Mouse (Mus musculus) stomach, embryonic 15.5 days (tissue): ENCODE data around the gene Gucd1. TPM values are rescaled to one million over a fixed set of nuclear protein-coding genes. Genes with fewer than 3 reads are reported as not detected.
A peak's percentile ranks its signal among the peaks of the same experiment; 100 is the strongest.
"Not testable (repeated sequence)": the region's sequence is repeated elsewhere in the genome, so short reads cannot be mapped to it uniquely, and the experiment has no call there.

ENCODE experiments used
- ATAC-seq: fragments of 200-750 bp; cut with Nextera tagmentation; 2 replicates; pipeline ENCODE4 v1.8.0; 2017; ENCODE audit warnings: low read depth, moderate number of reproducible peaks, moderate TSS enrichment; ENCODE audit not compliant: insufficient read depth, low FRiP score
- H3K27ac ChIP-seq: fragments of 300-500 bp; sonication (generic); 2 replicates; pipeline ENCODE4 v1.5.1; 2015; ENCODE audit warnings: mild to moderate bottlenecking, inconsistent platforms
- H3K27me3 ChIP-seq: fragments of 300-500 bp; sonication (generic); replicated peaks from 2 replicates; pipeline ENCODE4 v1.6.1; 2015; ENCODE audit warnings: inconsistent platforms
- H3K36me3 ChIP-seq: fragments of 300-500 bp; sonication (generic); 2 replicates; pipeline ENCODE4 v1.6.1; 2015; ENCODE audit warnings: inconsistent platforms
- H3K4me1 ChIP-seq: fragments of 300-500 bp; sonication (generic); 2 replicates; pipeline ENCODE4 v1.6.1; 2015; ENCODE audit warnings: inconsistent platforms
- H3K4me2 ChIP-seq: fragments of 300-500 bp; sonication (generic); 2 replicates; pipeline ENCODE4 v1.6.1; 2015; ENCODE audit warnings: mild to moderate bottlenecking, inconsistent platforms
- H3K4me3 ChIP-seq: fragments of 300-500 bp; sonication (generic); replicated peaks from 2 replicates; pipeline ENCODE4 v1.5.1; 2015; ENCODE audit warnings: inconsistent platforms
- H3K9ac ChIP-seq: fragments of 300-500 bp; sonication (generic); 2 replicates; pipeline ENCODE4 v1.6.1; 2015; ENCODE audit warnings: inconsistent platforms
- H3K9me3 ChIP-seq: fragments of 300-500 bp; sonication (generic); 2 replicates; pipeline ENCODE4 v1.6.1; 2016; ENCODE audit warnings: inconsistent platforms
- WGBS: fragments of 180-500 bp; shearing (Covaris S2); methylation state at CpG from one replicate; pipeline ENCODE4 v1.1.7; 2015; 5-methylcytosine and 5-hydroxymethylcytosine counted together
- polyA plus RNA-seq: library from polyadenylated mRNA; unstranded; fragments of >200 nt; fragmentation: Nextera tagmentation; extraction: Ambion mirVana; gene quantifications from 2 replicates; pipeline ENCODE4 v1.2.1, GENCODE M21; 2015

Gene Gucd1
- polyA plus RNA-seq, 1 experiment from 2014 or later: 27.5 TPM

DNA sequence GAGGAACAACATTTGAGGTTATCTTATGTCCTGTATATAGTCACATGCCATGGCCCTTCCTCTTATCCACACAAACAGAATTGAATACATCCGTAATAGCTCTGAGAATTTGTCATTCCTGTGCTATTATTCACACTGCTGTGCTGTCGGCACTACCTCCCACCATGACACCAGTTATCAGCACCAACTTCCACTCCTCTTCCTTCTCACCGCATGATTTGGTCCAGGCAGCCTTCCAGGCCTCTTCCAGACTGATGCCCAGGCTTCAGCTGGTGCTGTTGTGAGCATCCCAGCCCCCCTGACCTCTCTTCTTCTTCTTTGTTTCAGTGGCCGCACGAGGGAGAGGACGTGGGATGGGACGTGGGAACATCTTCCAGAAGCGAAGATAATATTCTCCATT is 17.2 kb upstream of the Gucd1 start:
- Histone ChIP-seq H3K27me3 (no peaks in the 10 kb centered on the region), H3K4me3 (no peak overlapping the region), H3K27ac (no peak overlapping the region), H3K4me2 (no peak overlapping the region), H3K36me3 (peaks cover 33% of the 10 kb centered on the region), H3K9ac (no peak overlapping the region), H3K9me3 (no peaks in the 10 kb centered on the region), H3K4me1 (no peaks in the 10 kb centered on the region)
- 88% methylated on average over 8 of the region's 8 CpGs for WGBS
- no peak for ATAC-seq

DNA sequence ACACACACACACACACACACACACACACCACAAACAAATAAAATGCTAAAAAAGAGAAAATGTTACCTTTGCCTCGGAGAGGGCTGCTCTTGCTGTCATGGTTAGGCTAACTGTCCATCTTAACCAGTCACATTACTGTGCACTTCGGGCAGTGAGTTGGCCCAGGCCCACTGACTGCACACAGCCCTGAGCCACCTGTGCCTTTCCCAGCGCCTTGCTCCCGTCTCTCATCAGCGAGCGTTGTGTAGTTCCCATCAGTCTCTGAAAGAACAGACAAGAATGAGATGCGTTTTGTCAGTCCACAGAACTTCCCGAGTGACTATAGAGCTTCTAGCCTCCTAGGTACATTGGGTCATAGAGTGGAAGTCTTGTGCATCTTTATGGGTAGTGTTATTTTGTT is 16.4 kb upstream of the Gucd1 start:
- WGBS: 89% methylated on average over 8 of the region's 8 CpGs

DNA sequence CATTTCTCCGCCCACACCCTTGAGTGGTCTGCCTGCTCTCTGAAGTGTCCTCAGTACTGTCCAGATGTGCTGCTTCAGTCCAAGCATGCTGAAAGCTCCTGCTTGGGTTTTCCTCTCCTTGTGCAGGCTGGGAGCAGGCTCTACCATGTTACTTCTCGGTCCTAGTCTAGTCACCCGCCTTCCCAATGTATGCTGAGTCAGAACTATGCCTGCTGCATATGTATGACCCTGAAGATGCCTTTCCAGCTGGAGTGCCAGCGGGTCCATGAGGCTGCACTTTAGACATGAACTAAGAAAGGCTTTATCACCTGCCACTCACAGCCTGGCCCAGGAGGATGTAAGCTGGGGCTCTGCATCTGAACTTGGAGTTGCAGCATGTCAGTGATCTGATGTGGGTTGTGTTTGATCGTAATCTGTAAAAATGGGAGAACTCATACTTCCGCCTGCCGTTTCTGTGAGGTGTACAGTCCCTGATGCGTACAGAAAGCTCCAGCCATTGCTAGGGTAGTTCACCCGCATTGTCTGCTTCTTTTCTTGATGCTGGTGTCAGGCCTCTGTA is 13.8 kb upstream of the Gucd1 start:
- no peak overlapping the region for H3K9ac ChIP-seq
- H3K27ac ChIP-seq: no peak overlapping the region
- ATAC-seq: no peak
- H3K4me2 ChIP-seq: no peak overlapping the region
- H3K36me3 ChIP-seq: peaks cover 33% of the 10 kb centered on the region
- H3K4me3 ChIP-seq: no peak overlapping the region
- H3K27me3 ChIP-seq: no peaks in the 10 kb centered on the region
- WGBS: 90% methylated on average over 9 of the region's 9 CpGs
- H3K9me3 ChIP-seq: no peaks in the 10 kb centered on the region
- no peaks in the 10 kb centered on the region for H3K4me1 ChIP-seq

More for the DNA sequence above, 16.4 kb upstream of the Gucd1 start:
- no peak overlapping the region for H3K4me3 ChIP-seq
- no peak overlapping the region for H3K9ac ChIP-seq
- H3K27ac ChIP-seq: no peak overlapping the region
- no peaks in the 10 kb centered on the region for H3K4me1 ChIP-seq
- no peaks in the 10 kb centered on the region for H3K9me3 ChIP-seq
- H3K36me3 ChIP-seq: peaks cover 33% of the 10 kb centered on the region
- H3K27me3 ChIP-seq: no peaks in the 10 kb centered on the region
- no peak overlapping the region for H3K4me2 ChIP-seq
- no peak for ATAC-seq

DNA sequence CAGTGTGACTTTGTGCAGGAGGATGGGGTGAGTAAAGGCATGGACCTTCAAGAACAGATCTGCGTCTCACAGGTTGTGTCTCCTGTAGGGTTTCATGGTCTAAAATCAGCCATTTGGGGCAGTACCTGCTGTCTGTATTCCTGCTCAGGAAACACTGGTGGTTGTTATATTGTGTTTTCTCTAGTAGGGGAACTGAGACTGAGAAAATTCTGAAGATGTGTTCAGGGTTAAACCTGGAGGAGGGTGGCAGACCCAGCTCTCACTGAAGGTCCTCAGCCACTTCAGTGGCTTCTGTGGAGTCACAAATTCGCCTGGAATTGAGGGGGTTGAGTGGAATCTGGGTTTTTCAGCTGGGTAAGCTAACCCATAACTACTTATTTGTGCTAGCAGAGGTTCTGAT is 12.6 kb upstream of the Gucd1 start:
- no peaks in the 10 kb centered on the region for H3K9me3 ChIP-seq
- no peak overlapping the region for H3K4me2 ChIP-seq
- H3K27ac ChIP-seq: no peak overlapping the region
- no peak overlapping the region for H3K9ac ChIP-seq
- no peak overlapping the region for H3K4me3 ChIP-seq
- ATAC-seq: no peak
- H3K36me3 ChIP-seq: peaks cover 31% of the 10 kb centered on the region
- no peaks in the 10 kb centered on the region for H3K27me3 ChIP-seq
- WGBS: 82% methylated on average over 2 of the region's 2 CpGs
- H3K4me1 ChIP-seq: no peaks in the 10 kb centered on the region

DNA sequence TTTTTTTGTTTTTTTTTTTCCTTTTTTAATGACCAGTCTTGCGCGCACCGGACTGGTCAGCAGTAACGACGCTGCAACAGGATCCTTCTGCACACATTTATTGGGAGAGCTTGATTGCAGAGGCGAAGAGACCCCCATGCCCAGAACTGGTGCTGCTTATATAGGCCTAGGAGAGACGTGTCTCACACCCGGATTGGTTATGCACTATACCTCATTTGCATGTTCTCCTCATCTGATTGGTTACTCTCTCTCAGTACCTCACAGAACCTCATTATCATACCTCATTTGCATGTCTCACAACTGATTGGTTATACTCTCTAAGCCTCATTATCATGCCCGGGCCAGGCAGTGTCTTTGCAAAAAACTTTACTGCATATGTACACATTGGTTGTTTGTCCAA is 7.7 kb upstream of the Gucd1 start:
- not testable (repeated sequence) for ATAC-seq, H3K4me1 ChIP-seq, H3K4me3 ChIP-seq, H3K4me2 ChIP-seq, H3K9ac ChIP-seq, H3K27ac ChIP-seq, H3K27me3 ChIP-seq, H3K9me3 ChIP-seq
- WGBS: 93% methylated on average over 9 of the region's 9 CpGs
- peaks cover 12% of the 10 kb centered on the region; the same call in 1 of the 2 replicates for H3K36me3 ChIP-seq

DNA sequence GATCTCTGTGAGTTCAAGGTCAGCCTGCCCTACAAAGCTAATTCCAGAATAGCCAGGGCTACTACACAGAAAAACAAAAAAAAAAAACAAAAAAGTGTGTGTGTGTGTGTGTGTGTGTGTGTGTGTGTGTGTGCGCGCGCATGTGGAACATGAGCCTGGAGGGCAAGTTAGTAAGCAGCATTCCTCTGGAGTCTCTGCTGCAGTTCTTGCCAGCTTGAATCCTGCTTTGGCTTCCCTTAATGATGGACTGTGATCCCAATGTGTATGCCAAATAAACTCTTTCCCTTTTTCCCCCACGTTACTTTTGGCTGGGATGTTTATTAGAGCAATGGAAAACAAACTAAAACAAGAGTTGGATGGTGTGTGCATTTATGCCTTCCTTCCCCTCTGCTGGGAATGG is 3.9 kb upstream of the Gucd1 start:
- ATAC-seq: no peak
- peaks cover 21% of the 10 kb centered on the region; the same call in 1 of the 2 replicates for H3K36me3 ChIP-seq
- no peak overlapping the region for H3K4me3 ChIP-seq
- H3K4me2 ChIP-seq: no peak overlapping the region
- no peaks in the 10 kb centered on the region for H3K27me3 ChIP-seq
- H3K9ac ChIP-seq: no peak overlapping the region
- no peak overlapping the region for H3K27ac ChIP-seq
- no peaks in the 10 kb centered on the region for H3K9me3 ChIP-seq
- H3K4me1 ChIP-seq: peaks cover 10% of the 10 kb centered on the region
- WGBS: 88% methylated on average over 4 of the region's 4 CpGs

DNA sequence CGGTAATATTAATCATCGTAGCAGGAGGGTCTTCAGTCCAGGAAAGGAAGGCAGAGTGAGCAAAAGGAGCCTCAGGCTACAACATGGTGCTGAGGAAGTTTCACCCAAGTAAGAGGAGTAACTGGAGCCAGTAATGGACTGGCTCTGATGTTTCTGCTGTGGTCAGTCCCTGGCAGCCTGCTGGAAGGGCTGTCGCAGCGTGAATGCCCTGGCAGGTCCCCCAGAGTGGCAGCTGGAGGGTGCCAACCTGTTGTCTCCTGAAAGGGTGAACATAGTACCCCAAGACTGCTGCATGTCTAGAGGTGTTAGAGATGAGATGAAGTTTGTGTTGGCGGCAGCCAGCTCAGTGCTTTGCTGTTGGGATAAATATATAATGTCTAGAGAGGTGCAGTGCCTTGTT is 2.8 kb upstream of the Gucd1 start:
- ATAC-seq: no peak
- Histone ChIP-seq H3K9me3 (no peaks in the 10 kb centered on the region), H3K36me3 (peaks cover 14% of the 10 kb centered on the region; the same call in 1 of the 2 replicates), H3K27me3 (no peaks in the 10 kb centered on the region), H3K9ac (no peak overlapping the region), H3K4me2 (no peak overlapping the region), H3K27ac (no peak overlapping the region), H3K4me1 (peaks cover 14% of the 10 kb centered on the region), H3K4me3 (no peak overlapping the region)
- 93% methylated on average over 5 of the region's 5 CpGs for WGBS

DNA sequence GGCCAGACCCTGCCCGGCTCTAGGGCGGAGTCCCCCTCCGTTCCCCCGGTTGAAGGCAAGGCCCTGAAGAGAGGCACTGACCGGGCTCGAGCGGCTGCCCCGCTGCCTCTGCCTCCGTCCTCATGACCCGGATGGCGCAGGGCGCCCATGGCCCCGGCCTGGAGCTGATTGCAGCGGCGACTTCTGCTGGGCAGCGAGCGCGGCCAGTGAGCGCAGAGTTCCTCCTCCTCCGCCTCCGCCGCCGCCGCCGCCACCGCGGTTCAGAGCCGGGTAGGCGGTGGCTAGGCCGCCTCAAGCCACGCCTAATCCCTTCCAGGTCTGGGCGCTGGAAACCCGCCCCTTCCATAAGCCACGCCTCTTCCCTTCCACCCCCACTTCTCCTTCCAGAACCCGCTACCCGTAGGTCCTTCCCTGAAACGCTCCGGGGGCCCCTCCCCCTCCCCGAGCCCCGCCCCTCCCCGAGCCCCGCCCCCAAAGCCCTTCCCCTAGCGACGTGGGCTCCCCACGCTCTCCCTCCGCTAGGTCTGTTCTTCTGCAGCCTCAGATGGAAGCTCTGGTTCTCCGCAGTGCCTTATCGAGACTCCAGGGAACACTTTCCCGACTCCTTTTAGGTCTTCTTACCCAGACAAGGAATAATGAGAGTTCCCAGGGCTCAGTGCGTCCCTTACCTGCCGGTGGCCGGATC is 557 bp downstream of the Gucd1 start, which contains the start of gene Snrpd3:
Gene Snrpd3, plus strand, starts transcription at position 479 of the 685 bp plus-strand sequence.
- H3K4me2 ChIP-seq: peak within 1 kb of the TSS; percentile 79
- WGBS: under 1% methylated on average over 45 of the region's 52 CpGs
- peak within 1 kb of the TSS; percentile 90 for H3K9ac ChIP-seq
- ATAC-seq: peak; percentile 97
- peaks cover 11% of the 10 kb centered on the region; the same call in 1 of the 2 replicates for H3K36me3 ChIP-seq
- H3K9me3 ChIP-seq: no peaks in the 10 kb centered on the region
- peak within 1 kb of the TSS; percentile 99 for H3K27ac ChIP-seq
- peak within 1 kb of the TSS; percentile 94 for H3K4me3 ChIP-seq
- no peaks in the 10 kb centered on the region for H3K27me3 ChIP-seq
- H3K4me1 ChIP-seq: peaks cover 14% of the 10 kb centered on the region

DNA sequence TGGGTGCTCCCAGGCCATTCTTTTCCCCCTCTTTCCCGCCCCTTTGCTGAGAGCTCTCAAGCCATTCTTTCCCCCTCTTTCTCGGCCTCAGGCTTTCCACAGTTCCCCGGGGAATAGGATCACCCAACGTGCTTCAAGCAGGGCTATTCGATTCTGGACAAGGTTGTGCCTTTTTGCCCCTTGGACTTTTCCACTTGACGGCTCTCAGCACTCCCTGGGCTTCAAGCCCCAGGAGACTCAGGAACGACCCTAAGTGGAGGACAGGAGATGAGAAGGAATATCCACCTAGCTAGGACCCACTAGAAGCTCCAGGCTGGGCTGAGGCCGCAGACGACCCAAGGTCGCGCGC is 1.1 kb downstream of the Gucd1 start:
- peak overlapping the region; percentile 90 for H3K9ac ChIP-seq
- under 1% methylated on average over 12 of the region's 12 CpGs for WGBS
- peaks cover 14% of the 10 kb centered on the region for H3K4me1 ChIP-seq
- no peaks in the 10 kb centered on the region for H3K27me3 ChIP-seq
- no peak for ATAC-seq
- no peaks in the 10 kb centered on the region for H3K9me3 ChIP-seq
- H3K27ac ChIP-seq: peak overlapping the region; percentile 96
- peak overlapping the region; percentile 94 for H3K4me3 ChIP-seq
- peaks cover 11% of the 10 kb centered on the region; the same call in 1 of the 2 replicates for H3K36me3 ChIP-seq
- peak overlapping the region; percentile 79 for H3K4me2 ChIP-seq

DNA sequence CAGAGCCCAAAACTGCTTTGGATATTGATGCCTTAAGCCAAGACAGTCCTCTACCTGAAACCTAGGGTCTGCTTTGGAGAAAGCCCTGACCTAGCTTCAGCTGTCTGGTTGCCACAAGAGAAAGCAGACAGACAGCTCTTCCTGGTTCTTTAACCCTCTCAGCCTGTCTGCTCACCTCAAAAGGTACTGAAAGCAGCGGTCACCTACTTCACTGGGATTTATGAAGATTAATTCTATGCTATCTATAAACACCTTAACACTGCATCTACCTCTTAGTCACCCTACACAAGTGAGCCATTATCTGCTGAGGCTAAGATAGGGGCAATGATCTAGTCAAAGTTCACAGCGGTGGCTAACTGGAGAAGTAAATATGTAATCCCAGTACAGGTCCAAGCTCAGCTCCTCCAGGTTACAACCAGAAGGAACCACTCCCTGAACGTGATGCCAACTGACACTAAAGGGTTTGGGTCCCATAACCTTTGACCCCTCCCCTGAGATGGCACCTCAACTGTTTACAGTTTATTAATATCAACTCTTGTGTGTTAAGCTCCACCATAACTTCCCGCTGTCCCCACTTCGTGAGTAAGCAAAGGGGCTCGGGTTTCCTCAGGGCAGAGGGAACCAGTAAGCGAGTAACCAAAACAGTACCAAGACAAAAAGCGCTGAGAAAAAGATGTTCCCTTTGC is 1.6 kb downstream of the Gucd1 start:
- no peaks in the 10 kb centered on the region for H3K9me3 ChIP-seq
- WGBS: 23% methylated on average over 8 of the region's 8 CpGs
- H3K9ac ChIP-seq: peak overlapping the region; percentile 90
- peak overlapping the region; percentile 94 for H3K4me3 ChIP-seq
- no peak for ATAC-seq
- no peaks in the 10 kb centered on the region for H3K27me3 ChIP-seq
- peak overlapping the region; percentile 96 for H3K27ac ChIP-seq
- peaks cover 14% of the 10 kb centered on the region for H3K4me1 ChIP-seq
- peak overlapping the region; percentile 79 for H3K4me2 ChIP-seq
- H3K36me3 ChIP-seq: peaks cover 11% of the 10 kb centered on the region; the same call in 1 of the 2 replicates

DNA sequence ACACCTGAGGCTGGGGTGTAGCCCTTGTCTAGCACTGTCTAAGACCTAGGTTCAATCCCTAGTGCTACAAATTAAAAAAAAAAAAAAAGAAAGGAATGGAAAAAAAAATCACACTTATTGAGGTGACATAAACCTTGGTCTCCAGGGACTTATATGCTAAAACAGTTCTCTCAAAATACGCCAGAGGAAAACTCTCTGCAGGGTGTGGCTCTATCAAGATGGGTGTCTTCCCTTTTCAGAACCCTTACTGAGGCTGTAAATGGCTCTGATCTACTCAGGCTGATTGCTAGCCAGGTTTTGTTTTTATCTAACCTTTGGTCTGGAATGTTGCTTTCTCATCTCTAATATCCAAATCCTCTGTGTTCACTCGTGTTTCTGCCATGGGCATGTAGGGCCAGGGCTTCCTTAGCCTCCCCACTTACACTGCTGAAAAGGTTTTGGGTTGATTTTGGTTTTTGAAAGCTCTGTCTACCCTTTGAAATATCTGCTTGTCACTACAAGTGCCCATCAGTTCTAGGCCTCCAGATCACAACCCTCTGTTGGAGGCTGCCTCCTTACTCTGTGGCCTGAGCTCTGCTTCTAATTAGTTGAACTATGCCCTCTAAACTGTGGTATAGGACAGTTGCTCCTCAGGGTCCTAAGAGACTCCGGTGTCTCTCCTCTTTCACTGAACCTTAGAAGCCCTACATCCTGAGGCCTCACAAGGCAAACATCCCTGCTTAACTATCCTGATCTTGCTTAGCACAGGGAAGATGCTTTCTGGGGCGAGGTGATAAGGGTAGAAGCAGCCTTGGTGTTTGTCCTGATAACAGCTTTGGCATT is 2.3 kb downstream of the Gucd1 start:
- H3K9me3 ChIP-seq: no peaks in the 10 kb centered on the region
- peaks cover 14% of the 10 kb centered on the region for H3K4me1 ChIP-seq
- peak overlapping the region; percentile 96; the same call in 1 of the 2 replicates for H3K27ac ChIP-seq
- H3K4me3 ChIP-seq: no peak overlapping the region
- WGBS: 75% methylated on average over 4 of the region's 4 CpGs
- ATAC-seq: peak; percentile 24; the same call in 1 of the 2 replicates
- peak overlapping the region; percentile 79; the same call in 1 of the 2 replicates for H3K4me2 ChIP-seq
- H3K36me3 ChIP-seq: peaks cover 12% of the 10 kb centered on the region; the same call in 1 of the 2 replicates
- no peaks in the 10 kb centered on the region for H3K27me3 ChIP-seq
- H3K9ac ChIP-seq: no peak overlapping the region
